Mouse (Mus musculus): ENCODE results near the gene Pcyt2.

GRCm38 (mm10) chr11:120613976-120614375 lies 3.8 kb downstream of the Pcyt2 start:
- TF ChIP-seq CTCF (IDR thresholded peaks at IDR 0.05; ENCODE audit: insufficient read depth, low read depth, low read length): no peak
- no peak for TF ChIP-seq POLR2A (IDR thresholded peaks at IDR 0.05; ENCODE audit: insufficient read depth, low read depth, low read length)
